Mouse (Mus musculus) large intestine, adult 2 months (tissue): ENCODE measurements around the gene Abca3. TPM values are rescaled to one million over a fixed set of nuclear protein-coding genes. Genes with fewer than 3 reads are reported as not detected.

ENCODE experiments used
- DNase-seq: peaks from one replicate; pipeline ENCODE4 v3.0.0-alpha.2; 2012; ENCODE audit warnings: low read depth, low spot score
- WGBS: fragments of 180-500 bp; shearing (Covaris S2); methylation state at CpG from one replicate; pipeline ENCODE4 v1.1.7; 2018; 5-methylcytosine and 5-hydroxymethylcytosine counted together
- polyA plus RNA-seq: library from polyadenylated mRNA; depleted of rRNA; stranded (reverse); fragments of >200 nt; gene quantifications from 2 replicates; pipeline ENCODE4 v1.2.3, GENCODE M21; 2012; rRNA removed

Gene Abca3
- 23.2 and 29.1 TPM in 2 replicates for polyA plus RNA-seq

- peak; percentile 86 for DNase-seq
- under 1% methylated on average over 55 of the region's 55 CpGs for WGBS
Observed at GRCm38 (mm10) chr17:24351760-24352357, at the start of gene Abca3. Abca3 (plus strand) TSS chr17:24351950.

- WGBS: 25% methylated on average over 4 of the region's 4 CpGs
- peak; percentile 6 for DNase-seq
Observed at GRCm38 (mm10) chr17:24307500-24307899, 44.2 kb upstream of the Abca3 start.

GRCm38 (mm10) chr17:24320826-24321225, 30.9 kb upstream of the Abca3 start:
- WGBS: 89% methylated on average over 3 of the region's 3 CpGs
- no peak for DNase-seq

GRCm38 (mm10) chr17:24325051-24325450, 26.7 kb upstream of the Abca3 start:
- no peak for DNase-seq
- WGBS: 84% methylated on average over 10 of the region's 10 CpGs

- WGBS: 71% methylated on average over 7 of the region's 7 CpGs
- no peak for DNase-seq
Observed at GRCm38 (mm10) chr17:24327656-24328055, 24.1 kb upstream of the Abca3 start.

GRCm38 (mm10) chr17:24344672-24345071, 7.1 kb upstream of the Abca3 start:
- no peak for DNase-seq
- 82% methylated on average over 8 of the region's 8 CpGs for WGBS

GRCm38 (mm10) chr17:24346831-24347230, 4.9 kb upstream of the Abca3 start:
- DNase-seq: no peak
- 55% methylated on average over 7 of the region's 7 CpGs for WGBS

DNA sequence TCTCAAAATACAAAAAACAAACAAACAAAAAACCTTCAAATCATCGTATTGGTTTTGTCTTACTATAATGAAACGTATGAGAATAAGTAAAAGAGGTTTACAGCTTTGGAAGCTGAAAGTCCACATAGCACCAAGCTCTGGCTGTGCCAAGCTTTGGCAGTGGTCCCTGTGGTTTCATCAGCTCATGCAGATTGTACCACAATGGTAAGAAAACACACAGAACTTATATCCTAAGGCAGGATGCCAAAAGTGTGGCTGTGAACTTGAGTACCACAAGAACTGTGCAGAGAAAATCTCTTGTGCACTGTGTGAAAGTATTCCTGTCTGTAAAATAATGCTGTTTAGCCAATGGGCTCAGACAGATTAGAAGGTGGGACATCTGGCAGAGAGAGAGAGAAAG, 2.6 kb upstream of the Abca3 start:
- 24% methylated on average over 2 of the region's 2 CpGs for WGBS
- DNase-seq: no peak

DNA sequence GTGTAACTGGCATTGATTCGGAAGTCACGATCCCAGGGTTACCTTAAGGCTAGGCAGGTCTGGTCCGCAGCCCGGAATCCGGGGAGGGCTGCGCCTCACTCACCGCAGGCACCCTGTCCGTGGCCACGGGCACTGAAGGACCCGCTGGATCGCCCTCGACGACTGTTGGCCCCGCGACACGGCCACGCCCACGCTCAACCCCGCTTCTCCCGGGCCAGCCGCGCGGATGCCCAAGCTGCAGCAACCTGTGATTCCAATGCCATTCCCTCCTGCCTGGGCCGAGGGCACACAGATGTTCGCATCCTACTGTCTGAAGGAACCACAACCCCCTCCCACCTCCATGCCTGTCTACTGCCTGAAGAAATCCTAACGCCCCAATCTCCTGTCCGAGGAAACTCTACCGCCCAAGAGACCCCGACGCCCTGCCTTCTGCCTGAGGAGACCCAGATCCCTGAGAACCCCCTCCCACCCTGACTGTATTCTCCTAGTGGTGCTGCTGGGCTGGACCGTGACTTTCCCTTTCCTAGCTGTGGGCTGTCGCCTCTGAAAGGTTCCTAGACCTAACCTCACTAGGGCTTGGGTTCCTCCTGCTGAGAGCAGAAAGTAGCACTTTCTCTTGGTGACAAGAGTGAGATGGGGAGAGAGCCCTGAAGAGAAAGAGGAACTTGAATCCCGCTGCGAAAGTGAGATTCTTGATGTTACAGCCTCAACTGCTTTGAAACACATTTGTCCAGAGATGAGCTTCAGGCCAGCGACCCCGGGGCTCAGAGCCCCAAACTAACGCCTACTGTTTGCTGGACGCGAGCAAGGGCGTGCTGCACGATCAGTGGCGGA, 607 bp upstream of the Abca3 start, which contains the start of gene Abca17:
Gene Abca17 (minus strand): TSS at position 143 of the 834 bp plus-strand sequence.
- DNase-seq: no peak
- WGBS: 3% methylated on average over 42 of the region's 42 CpGs

GRCm38 (mm10) chr17:24352370-24353194, 832 bp downstream of the Abca3 start:
- no peak for DNase-seq
- 6% methylated on average over 36 of the region's 36 CpGs for WGBS

- no peak for DNase-seq
- WGBS: 95% methylated on average over 3 of the region's 3 CpGs
Observed at GRCm38 (mm10) chr17:24353960-24354359, 2.2 kb downstream of the Abca3 start.

GRCm38 (mm10) chr17:24355284-24355683, 3.5 kb downstream of the Abca3 start:
- 68% methylated on average over 8 of the region's 8 CpGs for WGBS
- no peak for DNase-seq

- no peak for DNase-seq
- whole genome bisulfite sequencing: 74% methylated on average over 8 of the region's 8 CpGs
Observed at GRCm38 (mm10) chr17:24359006-24359405, 7.3 kb downstream of the Abca3 start.

- DNase-seq: no peak
- 35% methylated on average over 2 of the region's 2 CpGs for WGBS
Observed at GRCm38 (mm10) chr17:24359903-24360302, 8.2 kb downstream of the Abca3 start.

- 81% methylated on average over 8 of the region's 8 CpGs for WGBS
Observed at GRCm38 (mm10) chr17:24360841-24361240, 9.1 kb downstream of the Abca3 start.

GRCm38 (mm10) chr17:24361291-24361690, 9.5 kb downstream of the Abca3 start:
- 84% methylated on average over 5 of the region's 5 CpGs for WGBS
- no peak for DNase-seq

More at GRCm38 (mm10) chr17:24360841-24361240, 9.1 kb downstream of the Abca3 start:
- no peak for DNase-seq

- 62% methylated on average over 9 of the region's 9 CpGs for WGBS
- DNase-seq: no peak
Observed at GRCm38 (mm10) chr17:24362527-24362926, 10.8 kb downstream of the Abca3 start.

DNA sequence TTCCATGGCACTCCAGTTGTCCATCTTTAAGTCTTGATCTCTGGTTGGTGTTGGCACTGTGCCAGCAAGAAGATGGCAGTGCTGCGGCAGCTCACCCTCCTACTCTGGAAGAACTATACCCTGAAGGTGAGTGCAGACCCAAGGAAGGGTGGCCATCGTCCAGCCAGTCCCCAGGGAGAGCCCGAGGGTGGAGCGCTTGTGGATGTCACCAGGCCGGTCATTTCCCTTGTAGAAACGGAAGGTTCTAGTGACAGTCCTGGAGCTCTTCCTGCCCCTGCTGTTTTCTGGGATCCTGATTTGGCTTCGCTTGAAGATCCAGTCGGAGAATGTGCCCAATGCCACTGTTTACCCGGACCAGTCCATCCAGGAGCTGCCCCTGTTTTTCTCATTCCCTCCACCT, 12.7 kb downstream of the Abca3 start:
- 91% methylated on average over 9 of the region's 9 CpGs for WGBS

DNA sequence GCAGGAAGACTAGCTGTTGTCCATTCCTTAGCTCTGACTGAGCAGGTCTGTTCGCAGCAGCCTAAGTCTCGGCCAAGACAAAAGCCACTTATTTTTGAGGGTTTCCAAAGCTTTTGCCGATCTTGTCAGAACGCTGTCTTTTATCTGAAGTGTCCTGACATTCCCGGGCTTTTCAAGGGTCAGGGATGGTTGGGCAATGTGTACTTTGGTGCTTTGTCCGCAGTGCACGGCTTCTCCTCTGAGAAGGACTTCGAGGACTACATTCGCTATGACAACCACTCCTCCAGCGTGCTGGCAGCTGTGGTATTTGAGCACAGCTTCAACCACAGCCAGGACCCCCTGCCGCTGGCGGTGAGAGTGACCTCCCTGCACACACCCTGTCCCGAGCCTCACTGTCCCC, 14.1 kb downstream of the Abca3 start:
- DNase-seq: no peak
- WGBS: 73% methylated on average over 13 of the region's 13 CpGs

More for the DNA sequence above, 12.7 kb downstream of the Abca3 start:
- DNase-seq: no peak

DNA sequence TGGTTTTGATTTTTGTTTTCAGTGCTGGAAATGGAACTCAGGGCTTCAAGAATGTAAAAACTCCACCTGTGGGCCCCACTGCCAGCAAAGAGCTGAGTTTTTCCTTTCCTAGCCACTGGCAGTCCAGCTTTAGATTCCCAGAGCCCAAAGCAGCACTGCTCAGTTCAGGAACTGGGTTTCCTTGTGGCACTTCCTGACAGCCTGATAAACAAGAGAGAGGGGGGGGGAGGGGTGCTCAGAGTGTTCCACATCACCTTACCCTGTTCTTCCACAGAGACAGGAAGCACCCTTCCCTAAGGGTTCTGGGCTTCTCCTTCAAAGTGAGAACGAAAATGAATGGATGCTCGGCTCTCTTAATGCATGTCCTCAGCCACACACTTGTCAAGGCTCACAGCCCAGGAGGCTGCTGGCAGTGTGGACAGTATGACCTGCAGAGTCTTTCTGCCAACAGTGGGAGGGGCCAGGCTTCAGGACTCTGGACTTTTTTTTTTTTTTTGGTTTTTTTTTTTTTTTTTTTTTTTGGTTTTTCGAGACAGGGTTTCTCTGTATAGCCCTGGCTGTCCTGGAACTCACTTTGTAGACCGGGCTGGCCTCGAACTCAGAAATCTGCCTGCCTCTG, 23.5 kb downstream of the Abca3 start:
- 76% methylated on average over 5 of the region's 5 CpGs for WGBS
- DNase-seq: no peak
